Mouse (Mus musculus) cerebellum, adult 2 months (tissue): ENCODE results near the gene Poln.

Experiments
- CTCF ChIP-seq: fragments of 200-500 bp; IDR thresholded peaks from 2 replicates; pipeline ENCODE4 v1.5.1; 2011; ENCODE audit warnings: low read depth, mild to moderate bottlenecking, control low read depth, low read length, moderate library complexity, borderline replicate concordance; ENCODE audit not compliant: insufficient read depth
- POLR2A ChIP-seq: fragments of 200-500 bp; IDR thresholded peaks from 2 replicates; pipeline ENCODE4 v1.6.1; 2011; ENCODE audit warnings: low read length, control low read depth, borderline replicate concordance; ENCODE audit not compliant: insufficient read depth

DNA sequence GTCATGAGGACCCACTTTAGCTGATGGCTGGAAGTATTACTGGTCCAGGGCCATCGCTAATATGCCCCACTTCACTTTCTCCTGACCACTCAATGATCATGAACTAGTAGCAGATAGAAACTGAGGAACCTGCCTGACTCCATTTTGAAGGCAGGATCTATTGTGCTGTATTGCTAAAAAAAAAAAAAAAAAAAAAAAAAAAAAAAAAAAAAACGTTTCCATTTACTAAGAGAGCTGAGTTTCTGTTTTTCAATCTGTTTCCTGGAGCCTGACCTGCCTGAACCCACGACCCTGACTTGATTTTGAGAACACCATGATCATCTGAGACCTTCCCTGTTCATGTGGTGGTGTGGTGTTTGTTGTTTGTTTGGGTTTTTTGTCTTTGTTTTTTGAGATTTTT, 193.0 kb downstream of the Poln start:
- no peak for TF ChIP-seq CTCF
- TF ChIP-seq POLR2A, result no peak
